Comparison of ENCODE assay signal across 12 mouse cellular contexts in the genomic region with DNA sequence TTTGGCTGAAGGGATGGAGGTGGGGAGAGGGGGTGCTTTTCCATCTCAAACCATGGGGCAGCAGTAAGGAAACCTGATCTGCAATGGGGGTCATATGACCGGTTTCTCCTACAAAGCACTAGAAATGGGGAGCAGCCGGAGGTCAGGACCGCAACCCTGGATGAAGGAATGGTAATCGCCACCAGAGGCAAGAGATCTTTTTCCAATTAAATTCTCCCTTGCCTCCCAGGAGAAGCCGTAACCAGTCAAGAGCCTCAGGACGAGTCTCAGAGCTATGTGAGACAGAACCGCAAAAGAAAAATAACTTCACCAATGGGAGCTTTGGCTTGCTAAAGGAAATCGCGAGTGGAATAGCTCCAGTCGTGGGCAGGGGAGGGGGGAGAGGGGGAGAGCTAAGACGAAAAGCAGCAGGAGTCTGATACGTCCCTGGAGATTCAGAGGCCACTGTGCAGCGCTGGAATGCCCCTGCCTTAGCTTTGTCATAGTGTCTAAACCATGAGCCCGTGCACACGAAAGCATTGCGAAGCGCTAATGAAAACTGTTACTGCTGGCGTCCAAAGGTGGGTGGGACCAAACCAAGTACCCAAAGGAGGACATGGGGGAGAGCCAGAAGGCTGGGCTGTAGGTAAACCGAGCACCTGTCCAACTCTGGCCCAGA.
A peak's percentile ranks its signal among the peaks of the same experiment; 100 is the strongest.
DNase-seq lines count a peak whose midpoint lies in the region; ATAC-seq and TF ChIP-seq lines count a peak whose summit lies in the region.
"Had no signal": no experiment of that assay in that cellular context is flagged by ENCODE, and none has a peak within 500 bp of the region (broad histone marks: within the 10 kb centered on the region; RNA-seq: fewer than 3 reads in every experiment).

No protein-coding gene starts in this region.

- no peaks in the 10 kb centered on the region for H3K9me3 ChIP-seq in heart, embryonic 14.5 days (ENCODE audit: control insufficient read depth, low read length)
- H3K9me3 ChIP-seq in forebrain, embryonic 15.5 days, result no peaks in the 10 kb centered on the region
- no peaks in the 10 kb centered on the region for H3K9me3 ChIP-seq in midbrain, embryonic 10.5 days (replicated peaks)

- no peak for TF ChIP-seq CTCF in brain, embryonic 14.5 days (IDR thresholded peaks at IDR 0.05; ENCODE audit: borderline replicate concordance, extremely low read depth, insufficient read depth, insufficient read length)

- intact Hi-C loops in heart, postnatal 36 days (cut with DNase I), result no loop called here

- peak overlapping the region; percentile 48 for H3K4me2 ChIP-seq in heart, embryonic 14.5 days (ENCODE audit: low read length)
- H3K4me2 ChIP-seq in forebrain, embryonic 15.5 days (replicated peaks), result peak overlapping the region; percentile 8; the same call in 1 of the 2 replicates

- no peak for DNase-seq in heart, postnatal 36 days
- DNase-seq in brain, embryonic 14.5 days (ENCODE audit: low read depth), result peak; percentile 41
- DNase-seq in midbrain, embryonic 10.5 days (ENCODE audit: low spot score), result no peak
- no peak for DNase-seq in c-Kit-positive CD71-positive TER-119-positive erythroid progenitor cells, embryonic 14.5 days (ENCODE audit: low spot score)
- no peak for DNase-seq in adrenal gland, adult 2 months
- DNase-seq in cerebellum, adult 9-11 months, result no peak
- DNase-seq: adrenal gland, adult 8-10 months; lung, postnatal 14 days; right cerebral cortex, adult 18-20 months had no signal

- 28% methylated on average over 19 of the region's 19 CpGs for WGBS in heart, embryonic 14.5 days
- 36% methylated on average over 19 of the region's 19 CpGs for WGBS in forebrain, embryonic 15.5 days
- WGBS in midbrain, embryonic 10.5 days, result 39% methylated on average over 19 of the region's 19 CpGs

- no peaks in the 10 kb centered on the region; a peak in 1 of 4 replicates for H3K4me1 ChIP-seq in heart, embryonic 14.5 days (ENCODE audit: control insufficient read depth in 2 of 2, insufficient read depth in 2 of 2, low read length in 2 of 2)
- 0 out of 2 replicates have a peak, but pooled peaks cover 3% of the 10 kb centered on the region for H3K4me1 ChIP-seq in forebrain, embryonic 15.5 days
- peaks cover 31% of the 10 kb centered on the region for H3K4me1 ChIP-seq in midbrain, embryonic 10.5 days

- H3K4me3 ChIP-seq in heart, embryonic 14.5 days (ENCODE audit: control insufficient read depth in 1 of 2, insufficient read depth in 1 of 2, low read depth in 1 of 2, low read length in 2 of 2), result no peak overlapping the region
- H3K4me3 ChIP-seq in forebrain, embryonic 15.5 days, result no peak overlapping the region
- H3K4me3 ChIP-seq in midbrain, embryonic 10.5 days, result peak overlapping the region; percentile 5

- peak overlapping the region; percentile 22; the same call in 1 of the 2 replicates for H3K9ac ChIP-seq in heart, embryonic 14.5 days (ENCODE audit: low read length)
- H3K9ac ChIP-seq in forebrain, embryonic 15.5 days (replicated peaks), result no peak overlapping the region

- no peak overlapping the region for H3K27ac ChIP-seq in heart, embryonic 14.5 days (replicated peaks in 1 of 2; ENCODE audit: control insufficient read depth in 1 of 2, insufficient read depth in 1 of 2, low read depth in 2 of 2, low read length in 2 of 2)
- no peak overlapping the region for H3K27ac ChIP-seq in forebrain, embryonic 15.5 days (replicated peaks)
- H3K27ac ChIP-seq in midbrain, embryonic 10.5 days (replicated peaks), result 0 out of 2 replicates have a peak overlapping the region, but pooled peaks have one; percentile 17

- no peak for TF ChIP-seq POLR2A in brain, embryonic 14.5 days (IDR thresholded peaks at IDR 0.05; ENCODE audit: borderline replicate concordance, extremely low read depth, insufficient read depth, insufficient read length, poor library complexity, severe bottlenecking)

- no peaks in the 10 kb centered on the region for H3K36me3 ChIP-seq in heart, embryonic 14.5 days (ENCODE audit: control insufficient read depth, insufficient read depth, low read length)
- no peaks in the 10 kb centered on the region for H3K36me3 ChIP-seq in forebrain, embryonic 15.5 days
- H3K36me3 ChIP-seq in midbrain, embryonic 10.5 days, result no peaks in the 10 kb centered on the region

- H3K27me3 ChIP-seq in heart, embryonic 14.5 days (ENCODE audit: control insufficient read depth, insufficient read depth, low read length), result no peaks in the 10 kb centered on the region
- H3K27me3 ChIP-seq in forebrain, embryonic 15.5 days, result no peaks in the 10 kb centered on the region
- H3K27me3 ChIP-seq in midbrain, embryonic 10.5 days (ENCODE audit: low read depth, poor library complexity, severe bottlenecking), result 0 out of 2 replicates have a peak, but pooled peaks cover 3% of the 10 kb centered on the region

- no peak for ATAC-seq in heart, embryonic 14.5 days (ENCODE audit: insufficient number of reproducible peaks, insufficient read depth, low FRiP score, low read depth)
- no peak for ATAC-seq in forebrain, embryonic 15.5 days (replicated peaks)
- ATAC-seq: inflammation-experienced regulatory T-cells, adult 6 months had no signal
